Mouse (Mus musculus) brain, embryonic 14.5 days (tissue): ENCODE measurements around the gene Scgb2b11. TPM values are rescaled to one million over a fixed set of nuclear protein-coding genes. Genes with fewer than 3 reads are reported as not detected.
"Not testable (repeated sequence)": the region's sequence is repeated elsewhere in the genome, so short reads cannot be mapped to it uniquely, and the experiment has no call there.

Source experiments
- DNase-seq: peaks from one replicate; pipeline ENCODE4 v3.0.0-alpha.2; 2011; ENCODE audit warnings: low read depth
- polyA plus RNA-seq: library from polyadenylated mRNA; depleted of rRNA; stranded (reverse); fragments of >200 nt; gene quantifications from 2 replicates; pipeline ENCODE4 v1.2.3, GENCODE M21; 2012; rRNA removed

The Scgb2b11 gene
- polyA plus RNA-seq, result not detected in 2 replicates

DNA sequence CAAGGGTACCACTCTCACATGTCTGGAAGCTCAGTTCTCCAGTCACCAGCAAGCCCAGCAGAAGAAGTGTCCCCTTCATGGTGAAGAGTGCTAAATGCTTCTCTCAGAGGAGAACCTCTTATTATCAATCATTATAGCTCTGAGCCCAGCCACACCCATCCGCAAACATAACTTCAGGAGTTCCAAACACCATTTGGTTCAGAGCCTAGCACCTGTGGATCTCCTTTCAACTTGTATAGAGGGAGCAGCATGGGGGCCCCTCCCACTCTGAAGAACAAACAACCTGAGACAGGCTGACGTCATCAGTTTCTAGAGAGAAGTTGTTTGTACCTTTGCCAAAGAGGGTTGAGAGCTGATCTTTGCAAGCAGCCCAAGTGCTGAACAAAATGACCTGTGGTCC, at the start of gene Scgb2b11:
Gene Scgb2b11 (minus strand): TSS at position 101 of the 400 bp plus-strand sequence.
- not testable (repeated sequence) for DNase-seq

GRCm38 (mm10) chr7:32222540-32222939, 11.6 kb upstream of the Scgb2b11 start, which contains the start of gene Scgb1b11:
Gene Scgb1b11 (plus strand): TSS chr7:32222840.
- not testable (repeated sequence) for DNase-seq

Other genes starting within 250 kb of the Scgb2b11 start
- gene Scgb1b10, start 110.3 kb downstream of the Scgb2b11 start, polyA plus RNA-seq, result not detected in 2 replicates
- not detected in 2 replicates for gene Scgb1b11, start 11.7 kb upstream of the Scgb2b11 start, polyA plus RNA-seq
- not detected in 2 replicates for gene Scgb2b12, start 116.1 kb upstream of the Scgb2b11 start, polyA plus RNA-seq
- not detected in 2 replicates for gene Scgb1b12, start 123.0 kb upstream of the Scgb2b11 start, polyA plus RNA-seq
- gene Scgb1b29, start 230.4 kb upstream of the Scgb2b11 start, polyA plus RNA-seq, result not detected in 2 replicates